Mouse (Mus musculus) neural tube, embryonic 15.5 days (tissue): ENCODE results near the gene Smarca1. TPM values are rescaled to one million over a fixed set of nuclear protein-coding genes. Genes with fewer than 3 reads are reported as not detected.

ENCODE experiments used
- ATAC-seq: fragments of 200-750 bp; cut with Nextera tagmentation; 2 replicates; pipeline ENCODE4 v1.8.0; 2017; ENCODE audit warnings: mild to moderate bottlenecking, moderate TSS enrichment, moderate library complexity; ENCODE audit not compliant: low FRiP score
- H3K27ac ChIP-seq: fragments of 300-500 bp; sonication (generic); replicated peaks from 2 replicates; pipeline ENCODE4 v1.5.1; 2015; ENCODE audit warnings: mild to moderate bottlenecking, inconsistent platforms
- H3K27me3 ChIP-seq: fragments of 300-500 bp; sonication (generic); replicated peaks from 2 replicates; pipeline ENCODE4 v1.6.1; 2015; ENCODE audit warnings: inconsistent platforms
- H3K36me3 ChIP-seq: fragments of 300-500 bp; sonication (generic); 2 replicates; pipeline ENCODE4 v1.6.1; 2015; ENCODE audit warnings: inconsistent platforms
- H3K4me1 ChIP-seq: fragments of 300-500 bp; sonication (generic); 2 replicates; pipeline ENCODE4 v1.6.1; 2015; ENCODE audit warnings: inconsistent platforms
- H3K4me2 ChIP-seq: fragments of 300-500 bp; sonication (generic); 2 replicates; pipeline ENCODE4 v1.6.1; 2015; ENCODE audit warnings: inconsistent platforms, mild to moderate bottlenecking, moderate library complexity
- H3K4me3 ChIP-seq: fragments of 300-500 bp; sonication (generic); replicated peaks from 2 replicates; pipeline ENCODE4 v1.5.1; 2015; ENCODE audit warnings: mild to moderate bottlenecking, inconsistent platforms
- H3K9ac ChIP-seq: fragments of 300-500 bp; sonication (generic); replicated peaks from 2 replicates; pipeline ENCODE4 v1.6.1; 2015; ENCODE audit warnings: mild to moderate bottlenecking, inconsistent platforms
- H3K9me3 ChIP-seq: fragments of 300-500 bp; sonication (generic); replicated peaks from 2 replicates; pipeline ENCODE4 v1.6.1; 2016; ENCODE audit warnings: inconsistent platforms
- WGBS: fragments of 180-500 bp; shearing (Covaris S2); methylation state at CpG from one replicate; pipeline ENCODE4 v1.1.7; 2015; ENCODE audit warnings: mixed read lengths; 5-methylcytosine and 5-hydroxymethylcytosine counted together
- polyA plus RNA-seq: library from polyadenylated mRNA; unstranded; fragments of >200 nt; fragmentation: Nextera tagmentation; extraction: Ambion mirVana; gene quantifications from 2 replicates; pipeline ENCODE4 v1.2.1, GENCODE M21; 2015

Smarca1 gene
- polyA plus RNA-seq, 1 experiment from 2014 or later, result 30.6 TPM

DNA sequence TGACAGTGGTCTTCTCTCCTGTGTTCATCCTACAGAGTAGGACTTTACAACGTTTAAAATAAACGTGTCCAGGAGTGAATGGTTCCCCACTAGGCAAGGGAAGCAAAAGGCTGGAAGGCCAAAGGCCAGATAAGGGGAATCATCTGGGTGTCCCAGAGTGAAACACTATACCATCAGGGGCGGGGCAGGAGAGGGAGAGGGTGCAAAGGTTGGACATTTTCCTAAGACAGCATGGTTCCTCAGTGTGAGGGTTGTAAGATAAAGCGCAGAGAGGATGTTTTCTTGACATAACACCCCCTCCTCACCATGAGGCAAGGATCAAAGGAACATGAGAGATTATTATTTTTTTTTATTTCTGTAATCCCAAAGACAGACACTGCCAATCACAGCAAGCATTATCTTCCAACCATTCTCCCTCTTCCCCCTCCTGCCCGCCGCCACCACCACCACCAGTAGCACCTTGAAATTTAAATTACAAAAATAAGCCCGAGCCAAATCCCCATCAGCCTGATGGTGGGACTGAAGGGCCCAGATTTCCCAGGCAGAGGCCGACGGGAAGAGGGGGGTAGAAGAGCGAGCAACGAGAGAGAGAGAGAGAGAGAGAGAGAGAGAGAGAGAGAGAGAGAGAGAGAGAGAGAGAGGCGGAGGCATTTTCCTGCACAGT lies 1.4 kb downstream of the Smarca1 start:
- Histone ChIP-seq H3K27ac (peak overlapping the region; percentile 86), H3K9me3 (no peaks in the 10 kb centered on the region), H3K27me3 (no peaks in the 10 kb centered on the region), H3K9ac (peak overlapping the region; percentile 68), H3K4me2 (peak overlapping the region; percentile 57), H3K4me1 (no peaks in the 10 kb centered on the region), H3K36me3 (no peaks in the 10 kb centered on the region), H3K4me3 (peak overlapping the region; percentile 60)
- ATAC-seq, result peak; percentile 48; the same call in 1 of the 2 replicates
- WGBS, result 18% methylated on average over 11 of the region's 12 CpGs

DNA sequence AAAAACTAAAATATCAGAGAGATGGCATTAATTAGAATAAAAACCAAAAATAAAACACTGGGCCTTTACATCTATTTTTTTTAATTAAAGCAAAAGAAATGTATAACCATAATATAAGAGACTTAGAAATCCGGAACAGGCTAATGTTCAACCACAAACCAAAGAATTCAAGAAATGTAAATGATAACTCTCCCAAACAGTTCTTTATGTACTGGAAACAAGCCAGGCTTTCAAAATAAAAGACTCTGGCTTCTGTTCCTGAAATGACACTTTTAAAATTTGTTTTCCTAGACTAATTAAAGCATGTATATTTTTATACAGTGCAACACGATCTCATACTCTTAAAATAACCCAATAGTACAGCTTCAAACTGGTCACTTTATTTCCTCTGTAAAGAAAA lies 5.4 kb downstream of the Smarca1 start:
- Histone ChIP-seq H3K4me1 (no peaks in the 10 kb centered on the region), H3K27ac (no peak overlapping the region), H3K27me3 (no peaks in the 10 kb centered on the region), H3K4me3 (no peak overlapping the region), H3K36me3 (no peaks in the 10 kb centered on the region; the same call in 1 of the 2 replicates), H3K9me3 (no peaks in the 10 kb centered on the region), H3K4me2 (no peak overlapping the region), H3K9ac (no peak overlapping the region)
- WGBS, result 81% methylated on average over 2 of the region's 2 CpGs
- no peak for ATAC-seq

DNA sequence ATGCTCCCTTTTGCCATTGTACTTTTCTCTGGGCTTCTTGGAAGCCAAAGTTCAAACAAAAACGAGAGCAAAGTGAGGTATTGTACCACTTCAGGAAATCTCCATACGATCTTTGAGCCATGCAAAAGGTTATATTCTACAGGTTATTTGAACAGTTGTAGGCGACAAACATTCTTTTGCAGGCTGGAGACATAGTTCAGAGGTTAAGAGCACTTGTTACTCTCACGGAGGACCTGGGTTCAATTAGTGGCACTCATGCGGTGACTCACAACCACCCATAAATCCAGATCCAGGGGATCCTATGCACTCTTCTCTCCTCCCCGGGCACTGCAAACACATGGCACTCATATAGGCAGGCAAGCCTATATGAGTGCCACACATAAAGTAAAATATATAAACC lies 10.0 kb downstream of the Smarca1 start:
- no peak for ATAC-seq
- no peaks in the 10 kb centered on the region for H3K4me1 ChIP-seq
- no peak overlapping the region for H3K27ac ChIP-seq
- H3K9ac ChIP-seq, result no peak overlapping the region
- no peaks in the 10 kb centered on the region; the same call in 1 of the 2 replicates for H3K36me3 ChIP-seq
- H3K4me2 ChIP-seq, result no peak overlapping the region
- no peak overlapping the region for H3K4me3 ChIP-seq
- H3K9me3 ChIP-seq, result no peaks in the 10 kb centered on the region
- 87% methylated on average over 6 of the region's 6 CpGs for WGBS
- H3K27me3 ChIP-seq, result no peaks in the 10 kb centered on the region

DNA sequence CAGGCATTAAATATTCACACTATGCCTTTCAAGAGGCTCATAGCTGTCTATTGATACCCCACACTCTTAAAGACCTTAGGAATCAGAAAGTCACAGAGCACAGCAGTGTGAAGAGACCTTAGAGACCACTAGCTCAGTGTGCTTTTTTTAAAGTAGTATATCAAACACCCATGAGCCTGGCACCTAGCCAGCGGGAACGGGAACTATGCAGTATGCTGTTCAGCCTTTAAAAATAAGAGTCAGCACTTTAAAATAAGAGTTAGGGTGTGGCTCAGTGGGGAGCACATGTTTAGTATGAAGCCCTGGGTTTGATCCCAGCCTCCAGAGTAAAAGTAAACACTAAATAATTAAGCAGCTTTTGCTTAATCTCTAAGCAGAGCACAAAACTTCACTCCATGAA lies 12.7 kb downstream of the Smarca1 start:
- no peak for ATAC-seq
- WGBS, result 53% methylated on average over 2 of the region's 2 CpGs
- H3K9me3 ChIP-seq, result no peaks in the 10 kb centered on the region

DNA sequence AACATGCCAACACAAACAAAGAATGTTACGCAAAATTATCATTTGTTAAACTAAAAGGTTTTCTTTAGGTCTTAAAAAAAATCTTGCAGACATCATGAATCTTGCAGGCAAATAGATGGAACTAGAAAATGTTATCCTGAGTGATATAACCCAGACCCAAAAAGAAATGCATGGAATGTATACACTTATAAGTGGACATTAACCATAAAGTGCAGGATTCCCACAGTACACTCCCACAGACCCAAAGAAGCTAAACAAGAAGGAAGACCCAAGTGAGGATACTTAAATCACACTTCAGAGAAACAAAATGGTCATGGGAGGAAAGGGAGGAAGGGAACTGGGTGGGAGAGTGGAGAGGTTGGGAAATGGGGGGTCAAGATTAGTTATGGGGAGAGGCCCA lies 34.2 kb downstream of the Smarca1 start:
- no peak overlapping the region for H3K4me2 ChIP-seq
- H3K9me3 ChIP-seq, result no peaks in the 10 kb centered on the region
- H3K4me1 ChIP-seq, result no peaks in the 10 kb centered on the region
- no peaks in the 10 kb centered on the region for H3K27me3 ChIP-seq
- H3K27ac ChIP-seq, result no peak overlapping the region
- H3K9ac ChIP-seq, result no peak overlapping the region
- 95% methylated on average over 1 of the region's 1 CpGs for WGBS
- H3K4me3 ChIP-seq, result no peak overlapping the region
- H3K36me3 ChIP-seq, result peaks cover 8% of the 10 kb centered on the region; the same call in 1 of the 2 replicates
- ATAC-seq, result no peak

More for the DNA sequence above, 12.7 kb downstream of the Smarca1 start:
- H3K4me2 ChIP-seq, result no peak overlapping the region
- no peaks in the 10 kb centered on the region for H3K27me3 ChIP-seq
- no peaks in the 10 kb centered on the region for H3K4me1 ChIP-seq
- H3K4me3 ChIP-seq, result no peak overlapping the region
- H3K27ac ChIP-seq, result no peak overlapping the region
- no peaks in the 10 kb centered on the region; the same call in 1 of the 2 replicates for H3K36me3 ChIP-seq
- H3K9ac ChIP-seq, result no peak overlapping the region

DNA sequence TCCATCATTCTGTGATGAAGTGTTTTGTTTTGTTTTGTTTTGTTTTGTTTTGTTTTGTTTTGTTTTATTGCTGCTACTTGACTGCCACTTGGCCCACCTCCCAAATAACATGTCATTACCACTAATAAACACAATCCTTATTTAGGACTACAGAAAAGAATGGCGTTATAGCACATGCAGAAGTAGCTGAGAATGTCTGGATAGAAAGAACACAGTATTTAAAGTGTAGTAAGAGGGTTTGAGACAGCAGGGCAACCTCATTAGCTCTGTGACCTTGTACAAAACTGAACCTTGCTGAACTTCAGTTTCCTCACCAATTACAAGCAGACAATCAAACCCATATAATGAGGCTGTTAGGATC lies 57.0 kb downstream of the Smarca1 start:
- Histone ChIP-seq H3K4me3 (no peak overlapping the region), H3K36me3 (no peaks in the 10 kb centered on the region), H3K27ac (no peak overlapping the region), H3K4me1 (no peaks in the 10 kb centered on the region), H3K9me3 (no peaks in the 10 kb centered on the region), H3K9ac (no peak overlapping the region), H3K4me2 (no peak overlapping the region), H3K27me3 (no peaks in the 10 kb centered on the region)
- 39% methylated on average over 1 of the region's 1 CpGs for WGBS
- ATAC-seq, result no peak

DNA sequence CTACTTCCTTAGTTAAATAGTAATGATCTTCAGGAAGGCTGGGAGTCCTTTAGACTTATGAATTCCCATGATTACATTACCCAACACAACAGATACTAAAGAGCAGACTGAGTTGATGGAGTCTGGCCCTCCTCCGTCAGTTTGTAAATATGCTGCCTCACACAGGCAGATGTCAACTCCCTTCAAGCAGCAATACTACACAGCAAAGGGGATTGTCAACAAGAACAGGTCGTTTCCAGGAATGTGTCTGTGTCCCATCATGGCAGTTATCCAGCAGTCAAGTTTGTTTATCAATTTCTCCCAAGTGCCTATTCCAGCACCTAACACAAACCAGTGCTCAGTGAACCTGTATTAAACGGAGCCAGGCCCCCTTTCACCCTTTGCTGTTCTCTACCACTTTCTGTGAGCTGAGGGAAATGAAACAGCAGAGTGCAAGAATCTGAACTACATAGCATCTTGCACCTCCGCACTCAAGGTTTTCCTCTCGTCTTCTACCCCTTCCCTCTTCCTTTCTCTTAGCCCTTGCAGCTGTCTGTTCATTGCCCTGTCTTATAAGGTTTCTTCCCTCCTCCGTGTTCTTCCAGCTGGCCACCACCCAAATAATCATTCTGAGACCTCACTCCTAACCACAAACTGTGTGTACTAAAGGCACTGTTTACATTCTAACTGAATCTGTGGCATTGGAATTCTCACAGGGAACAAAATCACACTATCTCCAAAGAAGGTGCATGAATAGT lies 57.5 kb downstream of the Smarca1 start:
- 64% methylated on average over 6 of the region's 6 CpGs for WGBS
- no peak overlapping the region for H3K9ac ChIP-seq

DNA sequence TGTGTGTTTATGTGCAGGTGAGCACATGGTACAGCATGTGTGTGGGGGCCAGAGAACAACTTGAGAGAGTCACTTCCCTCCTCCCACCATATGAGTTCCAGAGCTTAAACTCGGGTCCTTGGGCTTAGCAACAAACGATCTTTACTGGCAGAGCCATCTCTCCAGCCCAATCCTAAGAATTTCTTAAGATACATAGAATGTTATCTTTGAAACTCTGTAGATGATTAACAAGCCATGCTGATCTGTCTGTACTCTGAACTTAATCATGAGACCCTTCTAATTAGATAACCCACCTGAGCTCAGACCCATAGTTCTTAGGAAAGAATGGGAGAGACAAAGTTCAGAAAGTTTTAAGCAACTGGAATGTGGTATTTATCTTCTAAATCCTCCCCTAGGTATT lies 59.3 kb downstream of the Smarca1 start:
- no peaks in the 10 kb centered on the region for H3K9me3 ChIP-seq
- no peak overlapping the region for H3K27ac ChIP-seq
- no peak overlapping the region for H3K4me3 ChIP-seq
- H3K9ac ChIP-seq, result no peak overlapping the region
- no peak overlapping the region for H3K4me2 ChIP-seq
- H3K27me3 ChIP-seq, result no peaks in the 10 kb centered on the region
- WGBS, result 84% methylated on average over 2 of the region's 2 CpGs
- no peaks in the 10 kb centered on the region for H3K4me1 ChIP-seq
- ATAC-seq, result no peak
- H3K36me3 ChIP-seq, result no peaks in the 10 kb centered on the region

More for the DNA sequence above, 57.5 kb downstream of the Smarca1 start:
- no peak overlapping the region for H3K27ac ChIP-seq
- no peaks in the 10 kb centered on the region for H3K4me1 ChIP-seq
- no peak overlapping the region for H3K4me2 ChIP-seq
- no peak overlapping the region for H3K4me3 ChIP-seq
- no peaks in the 10 kb centered on the region for H3K36me3 ChIP-seq
- no peak for ATAC-seq
- H3K27me3 ChIP-seq, result no peaks in the 10 kb centered on the region
- no peaks in the 10 kb centered on the region for H3K9me3 ChIP-seq

DNA sequence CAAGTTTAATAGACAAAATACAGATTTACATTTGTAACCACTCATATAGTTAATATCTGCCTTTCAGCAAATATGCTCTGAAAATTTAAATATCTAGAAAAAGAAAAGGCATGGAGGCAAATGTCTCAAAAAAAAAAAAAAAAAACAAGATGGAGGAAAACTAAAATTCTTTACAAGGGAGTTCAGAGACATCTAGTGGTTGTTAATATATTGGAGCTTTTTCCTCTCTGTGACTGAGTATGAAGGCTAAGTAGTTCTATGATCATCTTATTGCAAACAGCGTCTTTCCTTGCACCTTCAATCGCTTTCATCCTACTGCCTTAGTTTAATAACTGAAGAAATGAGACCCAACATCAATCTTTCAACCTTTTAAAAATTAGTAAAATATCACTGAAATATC lies 72.2 kb downstream of the Smarca1 start:
- ATAC-seq, result no peak
- Histone ChIP-seq H3K4me1 (no peaks in the 10 kb centered on the region), H3K4me2 (no peak overlapping the region), H3K9ac (no peak overlapping the region), H3K36me3 (peaks cover 3% of the 10 kb centered on the region; the same call in 1 of the 2 replicates), H3K27me3 (no peaks in the 10 kb centered on the region), H3K27ac (no peak overlapping the region), H3K4me3 (no peak overlapping the region), H3K9me3 (no peaks in the 10 kb centered on the region)
- 67% methylated on average over 2 of the region's 2 CpGs for WGBS

DNA sequence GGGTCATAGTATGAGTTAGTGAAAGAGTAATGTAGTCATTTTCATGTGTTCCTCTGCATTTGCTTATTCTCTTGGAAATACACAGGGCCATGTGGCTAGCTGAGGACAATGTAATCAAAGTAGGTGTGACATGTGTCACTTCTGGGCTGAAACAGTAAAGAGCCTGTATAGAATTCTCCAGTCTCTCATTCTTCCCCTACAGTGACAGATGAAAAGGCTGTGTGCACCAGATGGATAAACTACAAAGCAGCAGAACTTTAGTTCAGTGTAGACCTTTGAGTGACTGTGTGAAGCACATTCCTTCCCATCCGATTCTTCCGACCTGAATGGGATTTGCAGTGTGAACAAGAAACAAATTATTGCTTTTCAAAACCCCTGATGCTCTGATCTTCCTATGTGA lies 84.1 kb downstream of the Smarca1 start:
- Histone ChIP-seq H3K27ac (no peak overlapping the region), H3K9me3 (no peaks in the 10 kb centered on the region), H3K4me1 (no peaks in the 10 kb centered on the region), H3K27me3 (no peaks in the 10 kb centered on the region), H3K4me2 (no peak overlapping the region), H3K9ac (no peak overlapping the region), H3K36me3 (no peaks in the 10 kb centered on the region), H3K4me3 (no peak overlapping the region)
- WGBS, result 72% methylated on average over 2 of the region's 2 CpGs
- no peak for ATAC-seq

DNA sequence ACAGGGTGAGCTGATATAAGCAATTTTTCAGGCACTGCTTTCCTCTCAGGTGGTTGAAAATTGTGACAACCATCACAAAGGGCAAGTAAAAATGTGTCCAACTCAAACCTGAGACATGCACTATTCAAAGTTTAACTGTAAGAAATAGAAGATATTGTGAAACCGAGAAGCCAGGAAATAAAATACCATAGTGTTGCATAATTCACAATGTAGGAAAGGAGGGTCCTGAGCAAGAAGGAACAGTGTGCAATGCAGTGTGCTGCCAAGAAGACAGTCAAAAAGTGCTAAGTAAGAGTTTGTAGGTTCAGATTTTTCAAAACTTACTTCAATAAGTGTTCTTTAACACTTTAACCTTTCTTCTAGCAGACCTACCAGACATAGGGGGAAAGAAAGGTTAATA lies 128.3 kb downstream of the Smarca1 start:
- no peak for ATAC-seq

DNA sequence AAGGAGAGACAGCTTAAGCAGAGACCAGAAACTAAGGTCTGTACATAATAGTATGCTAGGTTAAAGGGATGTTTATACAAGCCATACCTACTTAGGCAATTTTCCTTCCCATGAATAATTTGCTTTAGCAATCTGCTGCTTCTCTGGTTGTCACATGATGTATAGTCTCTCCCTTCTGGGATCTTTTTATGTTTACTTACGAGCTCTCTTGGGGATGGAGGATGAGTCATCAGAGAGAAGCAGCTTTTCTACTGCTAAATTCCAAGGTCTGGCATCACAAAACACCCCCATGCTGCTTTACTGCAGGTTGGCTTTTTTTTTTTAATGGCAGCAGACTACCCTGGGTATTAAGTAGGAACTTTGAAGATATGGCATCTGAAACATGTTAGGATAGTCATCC lies 132.6 kb downstream of the Smarca1 start:
- H3K4me1 ChIP-seq, result no peaks in the 10 kb centered on the region
- no peak overlapping the region for H3K4me2 ChIP-seq
- no peak overlapping the region for H3K27ac ChIP-seq
- H3K4me3 ChIP-seq, result no peak overlapping the region
- H3K9me3 ChIP-seq, result no peaks in the 10 kb centered on the region
- H3K27me3 ChIP-seq, result no peaks in the 10 kb centered on the region
- no peaks in the 10 kb centered on the region for H3K36me3 ChIP-seq
- H3K9ac ChIP-seq, result no peak overlapping the region
- ATAC-seq, result no peak
- 50% methylated on average over 1 of the region's 1 CpGs for WGBS

More for the DNA sequence above, 128.3 kb downstream of the Smarca1 start:
- no peak overlapping the region for H3K4me3 ChIP-seq
- H3K36me3 ChIP-seq, result no peaks in the 10 kb centered on the region
- no peaks in the 10 kb centered on the region for H3K27me3 ChIP-seq
- no peaks in the 10 kb centered on the region for H3K4me1 ChIP-seq
- H3K27ac ChIP-seq, result no peak overlapping the region
- no peak overlapping the region for H3K4me2 ChIP-seq
- no peaks in the 10 kb centered on the region for H3K9me3 ChIP-seq
- WGBS, result 78% methylated on average over 1 of the region's 1 CpGs
- H3K9ac ChIP-seq, result no peak overlapping the region
